Mouse (Mus musculus) lung, embryonic 14.5 days (tissue): ENCODE results near the gene Nprl3. TPM values are rescaled to one million over a fixed set of nuclear protein-coding genes. Genes with fewer than 3 reads are reported as not detected.
"Not testable (repeated sequence)": the region's sequence is repeated elsewhere in the genome, so short reads cannot be mapped to it uniquely, and the experiment has no call there.

ENCODE experiments used
- ATAC-seq: fragments of 200-750 bp; cut with Nextera tagmentation; 2 replicates; pipeline ENCODE4 v1.8.0; 2017; ENCODE audit warnings: mild to moderate bottlenecking, moderate TSS enrichment, moderate library complexity; ENCODE audit not compliant: insufficient read depth
- DNase-seq: peaks from one replicate; pipeline ENCODE4 v3.0.0-alpha.2; 2015
- H3K27ac ChIP-seq: fragments of 300-500 bp; sonication (generic); 2 replicates; pipeline ENCODE4 v1.5.1; 2014; ENCODE audit warnings: low read depth, mild to moderate bottlenecking, moderate library complexity
- H3K27me3 ChIP-seq: fragments of 300-500 bp; sonication (generic); 2 replicates; pipeline ENCODE4 v1.6.1; 2014; ENCODE audit warnings: low read length, control low read depth; ENCODE audit not compliant: insufficient read depth
- H3K36me3 ChIP-seq: fragments of 300-500 bp; sonication (generic); 2 replicates; pipeline ENCODE4 v1.6.1; 2014; ENCODE audit warnings: control low read depth; ENCODE audit not compliant: insufficient read depth
- H3K4me1 ChIP-seq: fragments of 300-500 bp; sonication (generic); 2 replicates; pipeline ENCODE4 v1.6.1; 2014; ENCODE audit warnings: antibody characterized with exemption, control low read depth; ENCODE audit not compliant: insufficient read depth
- H3K4me2 ChIP-seq: fragments of 300-500 bp; sonication (generic); 2 replicates; pipeline ENCODE4 v1.6.1; 2014; ENCODE audit warnings: mild to moderate bottlenecking
- H3K4me3 ChIP-seq: fragments of 300-500 bp; sonication (generic); 2 replicates; pipeline ENCODE4 v1.5.1; 2014; ENCODE audit warnings: low read depth, low read length
- H3K9ac ChIP-seq: fragments of 300-500 bp; sonication (generic); 2 replicates; pipeline ENCODE4 v1.6.1; 2014
- H3K9me3 ChIP-seq: fragments of 300-500 bp; sonication (generic); 2 replicates; pipeline ENCODE4 v1.6.1; 2016; ENCODE audit warnings: low read depth, low read length, control low read depth
- CTCF ChIP-seq: IDR thresholded peaks from 2 replicates; pipeline ENCODE4 v1.5.1; 2016; ENCODE audit warnings: antibody characterized with exemption, low read depth
- WGBS: fragments of 180-500 bp; shearing (Covaris S2); extraction: QIAGEN DNeasy Blood & Tissue Kit; methylation state at CpG from one replicate; pipeline ENCODE4 v1.1.7; 2014; 5-methylcytosine and 5-hydroxymethylcytosine counted together
- polyA plus RNA-seq: library from polyadenylated mRNA; unstranded; fragments of >200 nt; fragmentation: Nextera tagmentation; extraction: Ambion mirVana; gene quantifications from 2 replicates; pipeline ENCODE4 v1.2.1, GENCODE M21; 2014

Nprl3 gene
- polyA plus RNA-seq, 1 experiment from 2014 or later, result 44.0 TPM

GRCm38 (mm10) chr11:32301506-32301905 is 34.0 kb upstream of the Nprl3 start:
- no peak for TF ChIP-seq CTCF
- WGBS, result 73% methylated on average over 1 of the region's 1 CpGs
- DNase-seq, result no peak
- 0 out of 2 replicates have a peak, but pooled peaks cover 6% of the 10 kb centered on the region for H3K27me3 ChIP-seq
- H3K9me3 ChIP-seq, result no peaks in the 10 kb centered on the region
- no peak for ATAC-seq
- no peak overlapping the region for H3K27ac ChIP-seq
- no peak overlapping the region for H3K4me2 ChIP-seq
- H3K9ac ChIP-seq, result no peak overlapping the region
- no peak overlapping the region for H3K4me3 ChIP-seq
- no peaks in the 10 kb centered on the region for H3K36me3 ChIP-seq
- H3K4me1 ChIP-seq, result no peaks in the 10 kb centered on the region

GRCm38 (mm10) chr11:32300279-32301267 is 33.1 kb upstream of the Nprl3 start:
- ATAC-seq (peak; percentile 18; the same call in 1 of the 2 replicates), DNase-seq (no peak)
- Histone ChIP-seq H3K27ac (no peak overlapping the region), H3K4me1 (no peaks in the 10 kb centered on the region), H3K27me3 (0 out of 2 replicates have a peak, but pooled peaks cover 6% of the 10 kb centered on the region), H3K4me2 (peak overlapping the region; percentile 49), H3K9me3 (no peaks in the 10 kb centered on the region), H3K36me3 (no peaks in the 10 kb centered on the region), H3K4me3 (no peak overlapping the region), H3K9ac (no peak overlapping the region)
- TF ChIP-seq CTCF, result no peak
- WGBS, result 47% methylated on average over 14 of the region's 17 CpGs

- WGBS, result 5% methylated on average over 16 of the region's 16 CpGs
- not testable (repeated sequence) for H3K4me3 ChIP-seq
Observed at GRCm38 (mm10) chr11:32299865-32300264, 32.4 kb upstream of the Nprl3 start, which contains the start of gene Hbq1a. Hbq1a (plus strand) TSS chr11:32300069.

GRCm38 (mm10) chr11:32298532-32298918 is 31.0 kb upstream of the Nprl3 start:
- ATAC-seq, result no peak
- no peaks in the 10 kb centered on the region for H3K36me3 ChIP-seq
- no peak overlapping the region for H3K27ac ChIP-seq
- no peak overlapping the region for H3K4me2 ChIP-seq
- no peak overlapping the region for H3K4me3 ChIP-seq
- H3K27me3 ChIP-seq, result 0 out of 2 replicates have a peak, but pooled peaks cover 6% of the 10 kb centered on the region
- no peak overlapping the region for H3K9ac ChIP-seq
- no peak for DNase-seq
- WGBS, result 87% methylated on average over 2 of the region's 2 CpGs
- H3K4me1 ChIP-seq, result no peaks in the 10 kb centered on the region
- no peaks in the 10 kb centered on the region for H3K9me3 ChIP-seq
- no peak for TF ChIP-seq CTCF

More at GRCm38 (mm10) chr11:32299865-32300264, 32.4 kb upstream of the Nprl3 start, which contains the start of gene Hbq1a:
- H3K9ac ChIP-seq, H3K4me1 ChIP-seq, H3K27ac ChIP-seq, H3K27me3 ChIP-seq, H3K9me3 ChIP-seq, H3K36me3 ChIP-seq: not testable (repeated sequence)
- peak; percentile 74 for DNase-seq
- TF ChIP-seq CTCF, result peak; percentile 87
- peak; percentile 37; the same call in 1 of the 2 replicates for ATAC-seq
- H3K4me2 ChIP-seq, result peak within 1 kb of the TSS; percentile 49

- TF ChIP-seq CTCF, result no peak
- DNase-seq, result no peak
- no peak overlapping the region for H3K9ac ChIP-seq
- no peak overlapping the region for H3K4me2 ChIP-seq
- H3K27me3 ChIP-seq, result 0 out of 2 replicates have a peak, but pooled peaks cover 6% of the 10 kb centered on the region
- WGBS, result 84% methylated on average over 1 of the region's 1 CpGs
- no peak for ATAC-seq
- H3K27ac ChIP-seq, result no peak overlapping the region
- H3K4me1 ChIP-seq, result no peaks in the 10 kb centered on the region
- H3K9me3 ChIP-seq, result no peaks in the 10 kb centered on the region
- H3K4me3 ChIP-seq, result no peak overlapping the region
- no peaks in the 10 kb centered on the region for H3K36me3 ChIP-seq
Observed at GRCm38 (mm10) chr11:32297866-32298531, 30.5 kb upstream of the Nprl3 start.

- H3K4me2 ChIP-seq, H3K36me3 ChIP-seq, H3K4me1 ChIP-seq, H3K4me3 ChIP-seq, ATAC-seq, H3K9me3 ChIP-seq, H3K27ac ChIP-seq, DNase-seq, H3K9ac ChIP-seq, H3K27me3 ChIP-seq: not testable (repeated sequence)
- 16% methylated on average over 2 of the region's 2 CpGs for WGBS
Observed at GRCm38 (mm10) chr11:32297417-32297816, 29.9 kb upstream of the Nprl3 start.

- no CpG with 5 or more reads among the region's 4 CpGs for WGBS
- H3K27ac ChIP-seq, H3K4me2 ChIP-seq, H3K36me3 ChIP-seq, H3K4me1 ChIP-seq, H3K9ac ChIP-seq, DNase-seq, H3K4me3 ChIP-seq, H3K9me3 ChIP-seq, H3K27me3 ChIP-seq: not testable (repeated sequence)
- ATAC-seq, result peak; percentile 51; the same call in 1 of the 2 replicates
Observed at GRCm38 (mm10) chr11:32296203-32296602, 28.7 kb upstream of the Nprl3 start, which contains the start of gene Hba-a2. Hba-a2 (plus strand) TSS chr11:32296489.

- not testable (repeated sequence) for H3K9ac ChIP-seq, ATAC-seq, H3K9me3 ChIP-seq, DNase-seq, H3K27ac ChIP-seq, H3K36me3 ChIP-seq, H3K4me2 ChIP-seq, H3K4me1 ChIP-seq, H3K27me3 ChIP-seq, H3K4me3 ChIP-seq
- 40% methylated on average over 3 of the region's 3 CpGs for WGBS
Observed at GRCm38 (mm10) chr11:32293479-32293878, 26.0 kb upstream of the Nprl3 start.

- not testable (repeated sequence) for H3K9ac ChIP-seq, H3K36me3 ChIP-seq, H3K4me1 ChIP-seq, H3K4me3 ChIP-seq, H3K9me3 ChIP-seq, H3K27me3 ChIP-seq, H3K27ac ChIP-seq, H3K4me2 ChIP-seq, ATAC-seq, DNase-seq
- WGBS, result 88% methylated on average over 4 of the region's 4 CpGs
Observed at GRCm38 (mm10) chr11:32292819-32293218, 25.3 kb upstream of the Nprl3 start.
